Mouse (Mus musculus) stomach, postnatal 0 days (tissue): ENCODE measurements around the gene Ehbp1.

ENCODE experiments used
- CTCF ChIP-seq: IDR thresholded peaks from 2 replicates; pipeline ENCODE4 v1.5.1; 2016; ENCODE audit warnings: antibody characterized with exemption, low read depth, mild to moderate bottlenecking, moderate library complexity
- EP300 ChIP-seq: optimal IDR thresholded peaks from 2 replicates; pipeline ENCODE3; 2016; ENCODE audit warnings: antibody characterized with exemption

GRCm38 (mm10) chr11:22017444-22017843 is 324.6 kb downstream of the Ehbp1 start:
- no peak for TF ChIP-seq CTCF
- no peak for TF ChIP-seq EP300
